8 mouse cellular contexts compared by ENCODE assay signal in the genomic region with DNA sequence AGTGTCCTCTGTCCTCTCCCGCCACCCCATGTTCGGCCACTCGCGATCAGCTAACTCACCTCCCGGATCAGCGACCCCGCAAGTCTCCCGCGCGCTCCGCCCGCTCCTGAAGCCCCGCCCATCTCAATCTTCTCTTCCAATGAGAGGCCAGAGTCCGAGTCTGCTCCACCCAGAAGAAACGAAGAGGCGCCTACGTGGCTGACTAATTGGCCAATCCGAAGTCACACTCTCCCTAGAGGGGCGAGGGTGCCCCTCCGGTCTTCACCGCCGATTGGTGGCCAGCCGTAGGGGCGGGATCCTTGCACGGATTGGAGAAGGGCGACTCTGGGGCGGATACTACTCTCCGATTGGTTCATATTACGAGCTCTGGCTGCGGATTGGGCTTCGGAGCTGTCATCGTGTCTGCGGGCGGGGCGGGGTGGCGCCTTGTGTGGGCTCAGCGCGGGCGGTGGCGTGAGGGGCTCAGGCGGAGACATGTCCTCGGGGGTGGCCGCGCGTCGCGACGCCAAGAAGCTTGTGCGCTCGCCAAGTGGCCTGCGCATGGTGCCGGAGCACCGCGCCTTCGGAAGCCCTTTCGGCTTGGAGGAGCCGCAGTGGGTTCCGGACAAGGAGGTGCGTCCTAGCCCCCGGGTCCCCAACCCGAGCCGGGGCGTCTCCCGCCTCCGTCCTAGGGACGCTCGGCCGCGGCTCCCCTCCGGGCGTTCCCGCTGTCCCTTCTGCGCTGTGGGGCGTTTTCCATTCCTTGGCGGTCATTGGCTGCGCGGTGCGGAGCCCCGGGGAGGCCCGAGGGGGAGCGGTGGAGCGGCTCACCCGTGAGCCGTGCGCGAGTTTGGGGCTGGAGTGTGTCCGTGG. TPM values are rescaled to one million over a fixed set of nuclear protein-coding genes. Genes with fewer than 3 reads are reported as not detected.
DNase-seq lines count a peak whose midpoint lies in the region; ATAC-seq and TF ChIP-seq lines count a peak whose summit lies in the region.

A gene (minus strand): TSS at position 108 of the 852 bp plus-strand sequence.
A gene (plus strand): TSS at position 405 of the 852 bp plus-strand sequence.

- H3ac ChIP-seq in C2C12 (ENCODE audit: control insufficient read depth, insufficient read length, low read depth) = peak within 1 kb of the TSS; percentile 90
- H3ac ChIP-seq in myocyte (ENCODE audit: control insufficient read depth, insufficient read length) = peak within 1 kb of the TSS; percentile 57

- under 1% methylated on average over 85 of the region's 87 CpGs for WGBS in heart, embryonic 11.5 days (ENCODE audit: insufficient replicate concordance)
- WGBS in kidney, embryonic 16.5 days = under 1% methylated on average over 80 of the region's 87 CpGs
- under 1% methylated on average over 87 of the region's 87 CpGs for WGBS in liver, adult 2 months

- peak; percentile 100 for DNase-seq in brain, embryonic 14.5 days (ENCODE audit: low read depth)
- peak; percentile 96 for DNase-seq in liver, adult 2 months (ENCODE audit: extremely low read depth, low read depth, low spot score)
- peak; percentile 99 for DNase-seq in splenic B cell, adult 2 months (ENCODE audit: low read depth, low spot score)

- ATAC-seq in heart, embryonic 11.5 days (replicated peaks; ENCODE audit: insufficient number of reproducible peaks, low FRiP score, low TSS enrichment) = peak; percentile 99
- peak; percentile 98 for ATAC-seq in kidney, embryonic 16.5 days (ENCODE audit: low FRiP score, low TSS enrichment)

- no peaks in the 10 kb centered on the region for H3K9me3 ChIP-seq in erythroblast, embryonic 14.5 days (ENCODE audit: control insufficient read depth, low read length)
- no peaks in the 10 kb centered on the region for H3K9me3 ChIP-seq in heart, embryonic 11.5 days (replicated peaks; ENCODE audit: control insufficient read depth, low read length)
- H3K9me3 ChIP-seq in kidney, embryonic 16.5 days (ENCODE audit: low read length) = no peaks in the 10 kb centered on the region

- TF ChIP-seq CTCF in C2C12 (IDR thresholded peaks at IDR 0.05; ENCODE audit: control insufficient read depth, insufficient read depth, insufficient read length) = no peak
- no peak for TF ChIP-seq CTCF in brain, embryonic 14.5 days (IDR thresholded peaks at IDR 0.05; ENCODE audit: borderline replicate concordance, extremely low read depth, insufficient read depth, insufficient read length)
- no peak for TF ChIP-seq CTCF in liver, adult 2 months (IDR thresholded peaks at IDR 0.05; ENCODE audit: low read depth, low read length)

- H3K36me3 ChIP-seq in C2C12 (ENCODE audit: control insufficient read depth, insufficient read depth) = no peaks in the 10 kb centered on the region
- H3K36me3 ChIP-seq in erythroblast, embryonic 14.5 days (ENCODE audit: control insufficient read depth) = peaks cover 60% of the 10 kb centered on the region
- H3K36me3 ChIP-seq in heart, embryonic 11.5 days (ENCODE audit: control insufficient read depth, insufficient read depth, low read length) = no peaks in the 10 kb centered on the region
- peaks cover 3% of the 10 kb centered on the region; the same call in 1 of the 2 replicates for H3K36me3 ChIP-seq in kidney, embryonic 16.5 days (ENCODE audit: insufficient read depth, low read length)
- H3K36me3 ChIP-seq in liver, adult 2 months (ENCODE audit: control insufficient read depth, insufficient read depth, low read length) = no peaks in the 10 kb centered on the region
- H3K36me3 ChIP-seq in myocyte (ENCODE audit: control insufficient read depth, insufficient read depth) = no peaks in the 10 kb centered on the region
- H3K36me3 ChIP-seq in splenic B cell, adult 2 months (ENCODE audit: control insufficient read depth, insufficient read depth, low read length, poor library complexity, severe bottlenecking) = no peaks in the 10 kb centered on the region

- TF ChIP-seq POLR2A in brain, embryonic 14.5 days (IDR thresholded peaks at IDR 0.05; ENCODE audit: borderline replicate concordance, extremely low read depth, insufficient read depth, insufficient read length, poor library complexity, severe bottlenecking) = peak; percentile 77
- peak; percentile 94 for TF ChIP-seq POLR2A in liver, adult 2 months (IDR thresholded peaks at IDR 0.05; ENCODE audit: extremely low read depth, insufficient read depth, low read length)
- TF ChIP-seq POLR2A in myocyte (IDR thresholded peaks at IDR 0.05; ENCODE audit: insufficient read length, low read depth) = peak; percentile 92

- peaks cover 90% of the 10 kb centered on the region for H3K4me1 ChIP-seq in erythroblast, embryonic 14.5 days (ENCODE audit: control insufficient read depth)
- peaks cover 49% of the 10 kb centered on the region for H3K4me1 ChIP-seq in heart, embryonic 11.5 days (ENCODE audit: control insufficient read depth, insufficient read depth, low read length)
- H3K4me1 ChIP-seq in kidney, embryonic 16.5 days (ENCODE audit: insufficient read depth, low read length) = peaks cover 53% of the 10 kb centered on the region
- H3K4me1 ChIP-seq in liver, adult 2 months (ENCODE audit: control insufficient read depth, insufficient read depth, low read length) = peaks cover 36% of the 10 kb centered on the region

- H3K9ac ChIP-seq in heart, embryonic 11.5 days (ENCODE audit: low read depth, low read length) = peak within 1 kb of the TSS; percentile 84
- H3K9ac ChIP-seq in kidney, embryonic 16.5 days (replicated peaks; ENCODE audit: low read length) = peak within 1 kb of the TSS; percentile 92
- peak within 1 kb of the TSS; percentile 90 for H3K9ac ChIP-seq in liver, adult 2 months (ENCODE audit: low read depth, low read length)

- H3K4me3 ChIP-seq in C2C12 (ENCODE audit: insufficient read depth, poor library complexity, severe bottlenecking) (peak within 1 kb of the TSS; percentile 89), myocyte (peak within 1 kb of the TSS; percentile 57)
- peak within 1 kb of the TSS; percentile 90 for H3K4me3 ChIP-seq in erythroblast, embryonic 14.5 days (replicated peaks)
- peak within 1 kb of the TSS; percentile 77 for H3K4me3 ChIP-seq in heart, embryonic 11.5 days (ENCODE audit: low read depth, low read length)
- H3K4me3 ChIP-seq in kidney, embryonic 16.5 days (ENCODE audit: low read length) = peak within 1 kb of the TSS; percentile 76
- peak within 1 kb of the TSS; percentile 86 for H3K4me3 ChIP-seq in liver, adult 2 months (ENCODE audit: insufficient read depth, low read depth, low read length)

- H3K79me3 ChIP-seq in C2C12 (ENCODE audit: low read depth) = peaks cover 7% of the 10 kb centered on the region

- H3K27ac ChIP-seq in heart, embryonic 11.5 days (ENCODE audit: low read depth, low read length) = peak within 1 kb of the TSS; percentile 92
- peak within 1 kb of the TSS; percentile 96 for H3K27ac ChIP-seq in kidney, embryonic 16.5 days (ENCODE audit: low read length)
- H3K27ac ChIP-seq in liver, adult 2 months (replicated peaks; ENCODE audit: insufficient read depth, low read depth, low read length) = peak within 1 kb of the TSS; percentile 95

- H3K27me3 ChIP-seq in C2C12 (ENCODE audit: control insufficient read depth, insufficient read depth, insufficient read length) = no peaks in the 10 kb centered on the region
- no peaks in the 10 kb centered on the region for H3K27me3 ChIP-seq in erythroblast, embryonic 14.5 days (ENCODE audit: control insufficient read depth)
- H3K27me3 ChIP-seq in heart, embryonic 11.5 days (ENCODE audit: control insufficient read depth, insufficient read depth, low read length) = no peaks in the 10 kb centered on the region
- H3K27me3 ChIP-seq in kidney, embryonic 16.5 days (ENCODE audit: insufficient read depth, low read length) = no peaks in the 10 kb centered on the region
- H3K27me3 ChIP-seq in liver, adult 2 months (ENCODE audit: control insufficient read depth, insufficient read depth, low read length) = no peaks in the 10 kb centered on the region
- H3K27me3 ChIP-seq in myocyte (ENCODE audit: control insufficient read depth, insufficient read depth, insufficient read length) = no peaks in the 10 kb centered on the region
- H3K27me3 ChIP-seq in splenic B cell, adult 2 months (ENCODE audit: control insufficient read depth, insufficient read depth, low read length, poor library complexity, severe bottlenecking) = no peaks in the 10 kb centered on the region

- peak within 1 kb of the TSS; percentile 96 for H3K4me2 ChIP-seq in heart, embryonic 11.5 days
- peak within 1 kb of the TSS; percentile 86 for H3K4me2 ChIP-seq in kidney, embryonic 16.5 days (replicated peaks; ENCODE audit: low read depth, low read length)
- H3K4me2 ChIP-seq in myocyte (ENCODE audit: low read depth) = peak within 1 kb of the TSS; percentile 95

- H3K79me2 ChIP-seq in C2C12 (ENCODE audit: control insufficient read depth, insufficient read depth) (peaks cover 30% of the 10 kb centered on the region), myocyte (ENCODE audit: control insufficient read depth, insufficient read depth) (peaks cover 43% of the 10 kb centered on the region)
- peaks cover 12% of the 10 kb centered on the region for H3K79me2 ChIP-seq in liver, adult 2 months (ENCODE audit: control insufficient read depth, insufficient read depth, low read length)

TF ChIP-seq in C2C12, 6 proteins besides CTCF, POLR2A, EP300 and RAD21:
- TF ChIP-seq MYOD1 (IDR thresholded peaks at IDR 0.05; ENCODE audit: control insufficient read depth, insufficient read length, low read depth) = no peak
- no peak for TF ChIP-seq MAX (IDR thresholded peaks at IDR 0.05)
- TF ChIP-seq USF1 (IDR thresholded peaks at IDR 0.05; ENCODE audit: low read depth) = no peak

TF ChIP-seq in myocyte, 11 proteins besides CTCF, POLR2A, EP300 and RAD21 (continues in another document):
- no peak for TF ChIP-seq USF1 (IDR thresholded peaks at IDR 0.05; ENCODE audit: low read depth)
- peak; percentile 78 for TF ChIP-seq E2F4 (IDR thresholded peaks at IDR 0.05; ENCODE audit: insufficient read depth)
- peak; percentile 95 for TF ChIP-seq POLR2AphosphoS2 (IDR thresholded peaks at IDR 0.05; ENCODE audit: insufficient read length, low read depth)

RNA-seq across cellular contexts. Expression of the first gene that starts in this region (rescaled TPM):
- polyA plus RNA-seq in C2C12 (2012; fragmentation: generic; extraction: Trizol) = 4.8 TPM
- 7.6 and 9.3 TPM in 2 replicates for polyA plus RNA-seq in brain, embryonic 14.5 days (2012; rRNA removed)
- 0.85 and 1.6 TPM in 2 replicates for polyA plus RNA-seq in erythroblast, embryonic 14.5 days (2012)
- 7.9 and 8.8 TPM in 2 replicates for polyA plus RNA-seq in heart, embryonic 11.5 days (2014; fragmentation: Nextera tagmentation; extraction: Ambion mirVana)
- polyA plus RNA-seq in kidney, embryonic 16.5 days (2015; fragmentation: Nextera tagmentation; extraction: Ambion mirVana) = 12.4 and 16.1 TPM in 2 replicates
- total RNA-seq in liver, adult 2 months (2014; rRNA removed) = 1.1 and 2.6 TPM in 2 replicates
- polyA plus RNA-seq in liver, adult 2 months (2012; rRNA removed) = 4.4 and 4.6 TPM in 2 replicates
- polyA plus RNA-seq in myocyte (2012; fragmentation: generic; extraction: Trizol) = 4.9 TPM

RNA-seq across cellular contexts. Expression of the second gene that starts in this region (rescaled TPM):
- 40.0 TPM for polyA plus RNA-seq in C2C12 (2012; fragmentation: generic; extraction: Trizol)
- 27.9 and 39.7 TPM in 2 replicates for polyA plus RNA-seq in brain, embryonic 14.5 days (2012; rRNA removed)
- polyA plus RNA-seq in erythroblast, embryonic 14.5 days (2012) = 1.7 TPM in 2 replicates
- polyA plus RNA-seq in heart, embryonic 11.5 days (2014; fragmentation: Nextera tagmentation; extraction: Ambion mirVana) = 83.3 and 93.7 TPM in 2 replicates
- polyA plus RNA-seq in kidney, embryonic 16.5 days (2015; fragmentation: Nextera tagmentation; extraction: Ambion mirVana) = 133 and 159 TPM in 2 replicates
- total RNA-seq in liver, adult 2 months (2014; rRNA removed) = 63.3 and 75.6 TPM in 2 replicates
- 65.5 and 72.8 TPM in 2 replicates for polyA plus RNA-seq in liver, adult 2 months (2012; rRNA removed)
- 77.7 TPM for polyA plus RNA-seq in myocyte (2012; fragmentation: generic; extraction: Trizol)

Comparison
In these comparisons a context has a peak if more than half of its experiments do, and no peak if none do; other contexts are left out.
1. Peak in every context shown above with its lines: DNase-seq, ATAC-seq, H3K4me3 ChIP-seq and H3K27ac ChIP-seq.
2. RNA of the second gene that starts in this region (polyA plus RNA-seq): 133 to 159 TPM in kidney, embryonic 16.5 days, 83.3 to 93.7 TPM in heart, embryonic 11.5 days, 77.7 TPM in myocyte (single experiment), 65.5 to 72.8 TPM in liver, adult 2 months, 40.0 TPM in C2C12 (single experiment) and 27.9 to 39.7 TPM in brain, embryonic 14.5 days; 1.7 TPM in erythroblast, embryonic 14.5 days; every median in the first group is over 10 times any median in the second.